8 mouse cellular contexts compared by ENCODE assay signal in genomic region chr2:57237475-57237919, GRCm38 (mm10). TPM values are rescaled to one million over a fixed set of nuclear protein-coding genes. Genes with fewer than 3 reads are reported as not detected.
DNase-seq lines count a peak whose midpoint lies in the region; ATAC-seq and TF ChIP-seq lines count a peak whose summit lies in the region.

Gene Gpd2, plus strand, starts transcription at chr2:57237635.

- peak within 1 kb of the TSS; percentile 82 for H3K9ac ChIP-seq in forebrain, embryonic 15.5 days (replicated peaks)
- H3K9ac ChIP-seq in limb, embryonic 13.5 days, result peak within 1 kb of the TSS; percentile 81

- no peak for TF ChIP-seq POLR2A in olfactory bulb, adult 2 months (IDR thresholded peaks at IDR 0.05; ENCODE audit: insufficient read depth, low read depth, low read length)

- no peaks in the 10 kb centered on the region for H3K36me3 ChIP-seq in forebrain, embryonic 15.5 days
- no peaks in the 10 kb centered on the region for H3K36me3 ChIP-seq in hindbrain, embryonic 10.5 days
- H3K36me3 ChIP-seq in limb, embryonic 13.5 days, result no peaks in the 10 kb centered on the region

- peak; percentile 87 for ATAC-seq in forebrain, embryonic 15.5 days (replicated peaks)
- peak; percentile 56; the same call in 1 of the 2 replicates for ATAC-seq in limb, embryonic 13.5 days (ENCODE audit: low FRiP score, low read depth)

- H3K4me3 ChIP-seq in layer of hippocampus, adult 2 months, result peak within 1 kb of the TSS; percentile 91
- peak within 1 kb of the TSS; percentile 80 for H3K4me3 ChIP-seq in forebrain, embryonic 15.5 days
- H3K4me3 ChIP-seq in hindbrain, embryonic 10.5 days, result peak within 1 kb of the TSS; percentile 80
- peak within 1 kb of the TSS; percentile 74 for H3K4me3 ChIP-seq in limb, embryonic 13.5 days
- peak within 1 kb of the TSS; percentile 73 for H3K4me3 ChIP-seq in olfactory bulb, adult 2 months (ENCODE audit: insufficient read depth, low read depth, low read length)

- DNase-seq in layer of hippocampus, adult 2 months (ENCODE audit: low spot score in 2 of 2), result peak in 1 of 2 experiments; percentile 23
- DNase-seq in layer of hippocampus, adult 11-12 months (ENCODE audit: low spot score), result no peak
- no peak for DNase-seq in adrenal gland, adult 2 months
- DNase-seq in hindbrain, embryonic 10.5 days (ENCODE audit: low spot score), result no peak
- DNase-seq in embryo, embryonic 9.5 days (ENCODE audit: extremely low spot score), result no peak

- 3% methylated on average over 20 of the region's 20 CpGs for WGBS in forebrain, embryonic 15.5 days
- WGBS in hindbrain, embryonic 10.5 days, result 5% methylated on average over 20 of the region's 20 CpGs
- WGBS in limb, embryonic 13.5 days, result 4% methylated on average over 20 of the region's 20 CpGs
- 6% methylated on average over 20 of the region's 20 CpGs for WGBS in olfactory bulb, adult 2 months

- H3K9me3 ChIP-seq in forebrain, embryonic 15.5 days, result no peaks in the 10 kb centered on the region
- no peaks in the 10 kb centered on the region for H3K9me3 ChIP-seq in hindbrain, embryonic 10.5 days
- H3K9me3 ChIP-seq in limb, embryonic 13.5 days, result no peaks in the 10 kb centered on the region

- peak within 1 kb of the TSS; percentile 97 for H3K27ac ChIP-seq in layer of hippocampus, adult 2 months
- H3K27ac ChIP-seq in forebrain, embryonic 15.5 days (replicated peaks), result peak within 1 kb of the TSS; percentile 56
- H3K27ac ChIP-seq in hindbrain, embryonic 10.5 days, result peak within 1 kb of the TSS; percentile 92
- H3K27ac ChIP-seq in limb, embryonic 13.5 days, result peak within 1 kb of the TSS; percentile 44
- H3K27ac ChIP-seq in olfactory bulb, adult 2 months (ENCODE audit: insufficient read depth, low read depth, low read length), result peak within 1 kb of the TSS; percentile 44

- no peak for TF ChIP-seq CTCF in layer of hippocampus, adult 2 months (conservative IDR thresholded peaks at IDR 0.05)
- TF ChIP-seq CTCF in olfactory bulb, adult 2 months (IDR thresholded peaks at IDR 0.05; ENCODE audit: insufficient read depth, low read depth, low read length), result no peak

- H3K27me3 ChIP-seq in forebrain, embryonic 15.5 days, result no peaks in the 10 kb centered on the region
- H3K27me3 ChIP-seq in hindbrain, embryonic 10.5 days (ENCODE audit: insufficient read depth, poor library complexity, severe bottlenecking), result peaks cover 14% of the 10 kb centered on the region; the same call in 1 of the 2 replicates
- H3K27me3 ChIP-seq in limb, embryonic 13.5 days, result no peaks in the 10 kb centered on the region

- peak within 1 kb of the TSS; percentile 96 for H3K4me2 ChIP-seq in forebrain, embryonic 15.5 days (replicated peaks)
- H3K4me2 ChIP-seq in limb, embryonic 13.5 days (replicated peaks), result peak within 1 kb of the TSS; percentile 92

- H3K4me1 ChIP-seq in forebrain, embryonic 15.5 days, result peaks cover 15% of the 10 kb centered on the region; the same call in 1 of the 2 replicates
- H3K4me1 ChIP-seq in hindbrain, embryonic 10.5 days (replicated peaks), result peaks cover 19% of the 10 kb centered on the region
- H3K4me1 ChIP-seq in limb, embryonic 13.5 days, result peaks cover 18% of the 10 kb centered on the region
- peaks cover 4% of the 10 kb centered on the region; the same call in 1 of the 2 replicates for H3K4me1 ChIP-seq in olfactory bulb, adult 2 months (ENCODE audit: control insufficient read depth, insufficient read depth, low read length)

RNA-seq across cellular contexts. Expression of gene Gpd2, which starts in this region (rescaled TPM):
- 100 to 1,000 TPM; 122 to 138 TPM for total RNA-seq in layer of hippocampus, adult 2 months (2021)
- total RNA-seq in adrenal gland, adult 2 months (2021), result 100 to 1,000 TPM; 102 to 130 TPM
- polyA plus RNA-seq in adrenal gland, adult 2 months (2012; rRNA removed), result 10.2 and 11.7 TPM in 2 replicates
- 24.7 and 27.6 TPM in 2 replicates for polyA plus RNA-seq in forebrain, embryonic 15.5 days (2015; fragmentation: Nextera tagmentation; extraction: Ambion mirVana)
- 24.2 and 29.1 TPM in 2 replicates for polyA plus RNA-seq in hindbrain, embryonic 10.5 days (2016; fragmentation: Nextera tagmentation; extraction: Ambion mirVana)
- 12.9 and 14.3 TPM in 2 replicates for polyA plus RNA-seq in limb, embryonic 13.5 days (2015; fragmentation: Nextera tagmentation; extraction: Ambion mirVana)
- polyA plus RNA-seq in olfactory bulb, adult 2 months (2012; ENCODE audit: insufficient read depth, insufficient read length, low replicate concordance, missing spikeins), result not detected in 2 replicates

Comparison
In these comparisons a context has a peak if more than half of its experiments do, and no peak if none do; other contexts are left out.
1. H3K27ac ChIP-seq: peak in every context shown above with its lines; median percentile 97 in layer of hippocampus, adult 2 months; 92 in hindbrain, embryonic 10.5 days; 56 in forebrain, embryonic 15.5 days; 44 in limb, embryonic 13.5 days; 44 in olfactory bulb, adult 2 months.